Mouse (Mus musculus): ENCODE results near the gene Cnnm1. TPM values are rescaled to one million over a fixed set of nuclear protein-coding genes. Genes with fewer than 3 reads are reported as not detected.
A peak's percentile ranks its signal among the peaks of the same experiment; 100 is the strongest.
"Not testable (repeated sequence)": the region's sequence is repeated elsewhere in the genome, so short reads cannot be mapped to it uniquely, and the experiment has no call there.

Cnnm1 gene
- polyA plus RNA-seq, 1 experiment from 2014 or later: 0.91 TPM

DNA sequence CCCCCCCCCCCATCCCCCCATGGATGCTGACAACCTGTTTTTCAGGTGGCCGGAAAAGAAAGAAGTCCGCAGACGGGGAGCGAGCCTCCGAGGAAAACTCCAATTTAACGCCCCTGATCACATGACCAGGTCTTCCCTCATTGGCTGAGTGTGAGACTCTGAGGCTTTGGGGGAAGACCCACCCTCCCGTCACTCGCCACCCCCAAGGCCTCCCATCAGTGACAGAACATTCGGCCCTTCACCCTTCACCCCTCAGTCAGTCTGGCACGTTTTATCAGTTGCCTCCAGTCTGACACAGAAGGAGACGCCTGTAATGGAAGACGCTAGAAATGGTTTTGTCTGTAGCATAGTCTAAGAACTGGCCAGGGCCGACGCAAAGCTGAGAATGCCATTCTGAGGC, 54.7 kb downstream of the Cnnm1 start:
- Histone ChIP-seq H3K27ac (no peak overlapping the region), H3K4me2 (replicated peaks) (peak overlapping the region; percentile 64), H3K9me3 (no peaks in the 10 kb centered on the region), H3K27me3 (replicated peaks) (no peaks in the 10 kb centered on the region), H3K4me1 (0 out of 2 replicates have a peak, but pooled peaks cover 2% of the 10 kb centered on the region), H3K9ac (peak overlapping the region; percentile 38; the same call in 1 of the 2 replicates), H3K4me3 (peak overlapping the region; percentile 23), H3K36me3 (peaks cover 9% of the 10 kb centered on the region)
- peak; percentile 48; the same call in 1 of the 2 replicates for ATAC-seq (ENCODE audit: low FRiP score, low read depth)
- WGBS: 13% methylated on average over 14 of the region's 14 CpGs

DNA sequence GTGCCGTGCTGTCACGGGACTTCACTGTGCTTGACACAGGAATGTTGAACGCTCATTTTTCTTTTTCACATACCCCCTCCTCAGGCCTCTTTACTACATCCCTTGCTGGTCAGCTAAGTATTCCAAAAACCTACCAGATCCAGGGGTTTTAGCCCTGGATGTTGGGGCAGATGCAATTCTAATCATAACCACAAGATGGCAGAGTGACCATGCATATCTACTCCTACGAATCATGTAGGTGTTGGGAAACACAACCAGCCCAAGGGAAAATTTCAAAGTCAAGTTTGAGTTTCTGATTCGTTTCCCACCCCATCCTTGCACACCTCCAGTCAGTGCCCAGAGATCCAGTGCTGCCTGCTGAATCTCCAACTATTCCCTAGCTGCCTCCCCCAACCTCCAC, 55.6 kb downstream of the Cnnm1 start:
- no peak overlapping the region for H3K9ac ChIP-seq
- H3K9me3 ChIP-seq: no peaks in the 10 kb centered on the region
- H3K4me1 ChIP-seq: 0 out of 2 replicates have a peak, but pooled peaks cover 2% of the 10 kb centered on the region
- 21% methylated on average over 5 of the region's 5 CpGs for WGBS
- no peak overlapping the region for H3K4me2 ChIP-seq (replicated peaks)
- no peak overlapping the region for H3K4me3 ChIP-seq
- no peaks in the 10 kb centered on the region for H3K27me3 ChIP-seq (replicated peaks)
- H3K27ac ChIP-seq: no peak overlapping the region
- peaks cover 18% of the 10 kb centered on the region for H3K36me3 ChIP-seq
- no peak for ATAC-seq (ENCODE audit: low FRiP score, low read depth)

DNA sequence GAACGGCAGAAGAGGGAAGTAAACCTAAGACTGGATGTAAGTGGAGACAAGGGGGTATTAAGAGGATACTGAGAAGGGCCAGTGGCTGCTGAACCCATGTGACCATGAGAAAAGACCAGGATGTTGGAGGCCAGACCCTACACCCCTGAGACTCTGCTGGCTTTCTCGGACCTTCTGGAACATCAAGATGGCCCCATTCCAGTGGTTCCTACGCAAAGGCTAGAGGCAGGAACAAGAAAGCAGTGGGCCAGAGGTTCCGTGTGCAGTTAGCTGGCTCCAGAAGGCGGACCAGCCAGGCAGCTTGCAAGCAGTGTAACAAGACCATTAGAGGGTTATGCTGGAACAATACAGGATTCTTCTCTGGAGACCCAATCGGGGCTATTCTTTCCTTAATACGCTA, 57.2 kb downstream of the Cnnm1 start:
- H3K9ac ChIP-seq: no peak overlapping the region
- H3K4me1 ChIP-seq: 0 out of 2 replicates have a peak, but pooled peaks cover 2% of the 10 kb centered on the region
- H3K9me3 ChIP-seq: no peaks in the 10 kb centered on the region
- no peaks in the 10 kb centered on the region for H3K27me3 ChIP-seq (replicated peaks)
- WGBS: 83% methylated on average over 7 of the region's 7 CpGs
- ATAC-seq (ENCODE audit: low FRiP score, low read depth): no peak
- no peak overlapping the region for H3K4me3 ChIP-seq
- H3K27ac ChIP-seq: no peak overlapping the region
- H3K4me2 ChIP-seq (replicated peaks): no peak overlapping the region
- peaks cover 25% of the 10 kb centered on the region for H3K36me3 ChIP-seq

DNA sequence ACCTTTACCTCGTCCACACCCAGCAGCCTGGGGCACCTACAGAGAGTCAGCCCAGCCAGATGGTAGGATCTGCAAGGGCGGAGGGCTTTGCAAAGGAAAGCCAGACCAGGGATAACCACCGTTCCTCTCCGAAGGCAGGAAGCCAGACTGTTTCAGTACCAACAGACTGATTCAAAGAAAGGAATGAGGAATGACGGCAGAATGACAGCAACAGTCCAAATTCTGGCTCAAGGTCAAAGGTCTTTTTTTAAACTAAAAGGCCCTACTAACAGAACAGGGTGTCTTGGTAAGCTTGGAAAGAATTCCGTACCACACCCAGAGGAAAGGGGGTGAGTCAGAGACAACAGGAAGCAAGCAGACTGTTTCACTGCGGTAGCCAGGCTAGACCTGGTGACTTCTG, 58.6 kb downstream of the Cnnm1 start:
- no peaks in the 10 kb centered on the region for H3K27me3 ChIP-seq (replicated peaks)
- no peak for ATAC-seq (ENCODE audit: low FRiP score, low read depth)
- 90% methylated on average over 7 of the region's 7 CpGs for WGBS
- H3K4me2 ChIP-seq (replicated peaks): no peak overlapping the region
- H3K27ac ChIP-seq: no peak overlapping the region
- no peak overlapping the region for H3K4me3 ChIP-seq
- no peaks in the 10 kb centered on the region for H3K9me3 ChIP-seq
- peaks cover 31% of the 10 kb centered on the region for H3K36me3 ChIP-seq
- H3K4me1 ChIP-seq: 0 out of 2 replicates have a peak, but pooled peaks cover 2% of the 10 kb centered on the region
- H3K9ac ChIP-seq: no peak overlapping the region

DNA sequence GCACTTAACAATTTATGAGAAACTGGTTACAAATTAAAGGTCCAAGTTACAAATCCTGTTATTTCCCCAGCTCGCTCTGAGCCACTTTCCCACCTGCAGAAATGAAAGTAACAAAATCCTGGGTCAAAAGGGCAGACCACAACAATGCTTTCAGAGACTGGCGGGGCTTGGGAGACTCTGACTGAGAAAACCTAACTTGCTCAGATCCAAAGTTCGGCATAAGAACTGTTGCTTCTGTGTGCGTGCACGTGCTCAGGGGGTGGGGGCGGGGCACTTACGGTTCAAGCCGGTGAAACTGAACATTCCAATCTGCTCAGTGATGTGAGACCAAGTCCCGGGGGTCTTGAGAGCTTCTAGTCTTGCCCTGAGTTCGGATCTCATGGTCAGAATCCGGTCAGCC, 62.4 kb downstream of the Cnnm1 start:
- Histone ChIP-seq H3K4me3 (no peak overlapping the region), H3K9me3 (no peaks in the 10 kb centered on the region), H3K27me3 (replicated peaks) (no peaks in the 10 kb centered on the region), H3K9ac (no peak overlapping the region), H3K4me1 (no peaks in the 10 kb centered on the region), H3K4me2 (replicated peaks) (no peak overlapping the region), H3K36me3 (peaks cover 59% of the 10 kb centered on the region), H3K27ac (no peak overlapping the region)
- ATAC-seq (ENCODE audit: low FRiP score, low read depth): no peak
- WGBS: 88% methylated on average over 11 of the region's 11 CpGs

DNA sequence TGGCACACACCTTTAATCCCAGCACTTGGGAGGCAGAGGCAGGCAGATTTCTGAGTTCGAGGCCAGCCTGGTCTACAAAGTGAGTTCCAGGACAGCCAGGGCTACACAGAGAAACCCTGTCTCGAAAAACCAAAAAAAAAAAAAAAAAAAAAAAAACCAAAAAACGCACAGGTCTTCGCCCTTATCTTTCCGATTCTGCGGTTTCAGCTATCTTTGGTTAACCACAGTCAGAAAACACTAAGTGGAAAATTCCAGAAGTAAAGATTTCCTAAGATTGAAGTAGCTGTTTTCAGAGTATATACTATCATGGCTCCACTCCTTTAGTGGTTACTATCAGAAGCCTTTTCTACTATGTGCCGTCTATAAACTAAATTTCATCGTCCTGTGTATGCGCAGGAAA, 63.4 kb downstream of the Cnnm1 start:
- H3K27ac ChIP-seq; H3K9ac ChIP-seq; H3K4me3 ChIP-seq; H3K9me3 ChIP-seq; H3K27me3 ChIP-seq (replicated peaks); H3K4me2 ChIP-seq (replicated peaks); H3K4me1 ChIP-seq; ATAC-seq (ENCODE audit: low FRiP score, low read depth): not testable (repeated sequence)
- H3K36me3 ChIP-seq: peaks cover 63% of the 10 kb centered on the region
- 90% methylated on average over 9 of the region's 9 CpGs for WGBS

DNA sequence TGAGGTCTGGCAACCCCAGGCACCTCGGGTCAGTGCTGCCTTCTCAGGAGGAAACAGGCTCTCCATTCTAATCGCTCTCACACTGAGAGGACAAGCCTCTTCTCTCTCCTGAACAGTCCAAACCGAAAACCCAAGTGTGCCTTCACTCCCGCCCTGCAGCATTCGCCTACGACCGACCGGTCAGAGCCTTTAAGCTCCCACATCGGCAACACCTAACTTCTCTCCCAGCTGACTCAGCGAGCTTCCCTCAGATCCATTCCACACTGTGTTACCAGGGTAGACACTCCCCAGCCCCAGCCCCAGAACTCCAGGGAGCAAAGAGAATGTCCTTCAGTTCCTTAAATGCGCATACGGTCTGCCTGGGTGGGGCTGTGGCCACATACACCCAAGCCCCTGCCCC, 65.2 kb downstream of the Cnnm1 start:
- Histone ChIP-seq H3K27ac (no peak overlapping the region), H3K9me3 (no peaks in the 10 kb centered on the region), H3K4me1 (no peaks in the 10 kb centered on the region), H3K27me3 (replicated peaks) (no peaks in the 10 kb centered on the region), H3K36me3 (peaks cover 64% of the 10 kb centered on the region), H3K4me3 (no peak overlapping the region), H3K9ac (no peak overlapping the region), H3K4me2 (replicated peaks) (no peak overlapping the region)
- ATAC-seq (ENCODE audit: low FRiP score, low read depth): no peak
- 89% methylated on average over 12 of the region's 12 CpGs for WGBS

DNA sequence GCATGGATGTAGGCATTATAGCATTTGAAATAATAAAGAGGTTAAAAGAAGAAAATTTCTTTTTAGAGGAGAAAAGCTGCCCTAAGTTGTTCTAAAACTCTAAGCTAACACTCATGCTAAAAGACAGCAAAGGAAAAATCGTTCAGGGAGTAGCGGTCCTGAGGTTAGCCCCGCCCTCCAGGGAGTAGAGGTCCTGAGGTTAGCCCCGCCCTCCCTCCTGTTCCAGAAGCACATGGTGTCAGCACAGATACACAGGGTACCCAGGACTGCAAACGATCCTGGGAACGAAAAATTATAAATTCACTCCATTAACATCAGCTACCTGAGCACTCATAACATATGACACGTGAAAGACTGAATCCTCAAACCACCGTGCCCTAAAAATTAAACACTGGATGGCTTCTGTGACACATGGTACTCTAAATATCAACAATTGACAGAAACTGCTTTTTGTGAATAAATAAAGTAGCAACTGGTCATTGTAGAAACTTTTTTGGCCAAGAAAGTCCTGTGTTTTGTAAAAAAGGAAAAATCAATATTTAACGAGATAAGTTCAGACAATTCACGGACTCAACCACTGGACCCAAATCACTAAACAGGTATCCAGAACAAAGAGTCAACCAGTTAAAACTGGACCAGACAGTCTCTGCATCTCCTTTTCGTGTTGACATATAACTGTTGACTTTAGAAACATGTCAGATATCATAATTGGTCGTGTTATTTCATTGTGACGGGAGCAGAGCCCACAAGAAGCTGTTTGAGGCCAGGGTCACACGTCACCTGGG, 70.4 kb downstream of the Cnnm1 start:
- no peaks in the 10 kb centered on the region for H3K9me3 ChIP-seq
- no peak for ATAC-seq (ENCODE audit: low FRiP score, low read depth)
- no peak overlapping the region for H3K4me3 ChIP-seq
- no peak overlapping the region for H3K9ac ChIP-seq
- H3K4me2 ChIP-seq (replicated peaks): no peak overlapping the region
- H3K27me3 ChIP-seq (replicated peaks): no peaks in the 10 kb centered on the region
- 95% methylated on average over 14 of the region's 14 CpGs for WGBS
- H3K27ac ChIP-seq: no peak overlapping the region
- H3K4me1 ChIP-seq: no peaks in the 10 kb centered on the region
- peaks cover 57% of the 10 kb centered on the region for H3K36me3 ChIP-seq

DNA sequence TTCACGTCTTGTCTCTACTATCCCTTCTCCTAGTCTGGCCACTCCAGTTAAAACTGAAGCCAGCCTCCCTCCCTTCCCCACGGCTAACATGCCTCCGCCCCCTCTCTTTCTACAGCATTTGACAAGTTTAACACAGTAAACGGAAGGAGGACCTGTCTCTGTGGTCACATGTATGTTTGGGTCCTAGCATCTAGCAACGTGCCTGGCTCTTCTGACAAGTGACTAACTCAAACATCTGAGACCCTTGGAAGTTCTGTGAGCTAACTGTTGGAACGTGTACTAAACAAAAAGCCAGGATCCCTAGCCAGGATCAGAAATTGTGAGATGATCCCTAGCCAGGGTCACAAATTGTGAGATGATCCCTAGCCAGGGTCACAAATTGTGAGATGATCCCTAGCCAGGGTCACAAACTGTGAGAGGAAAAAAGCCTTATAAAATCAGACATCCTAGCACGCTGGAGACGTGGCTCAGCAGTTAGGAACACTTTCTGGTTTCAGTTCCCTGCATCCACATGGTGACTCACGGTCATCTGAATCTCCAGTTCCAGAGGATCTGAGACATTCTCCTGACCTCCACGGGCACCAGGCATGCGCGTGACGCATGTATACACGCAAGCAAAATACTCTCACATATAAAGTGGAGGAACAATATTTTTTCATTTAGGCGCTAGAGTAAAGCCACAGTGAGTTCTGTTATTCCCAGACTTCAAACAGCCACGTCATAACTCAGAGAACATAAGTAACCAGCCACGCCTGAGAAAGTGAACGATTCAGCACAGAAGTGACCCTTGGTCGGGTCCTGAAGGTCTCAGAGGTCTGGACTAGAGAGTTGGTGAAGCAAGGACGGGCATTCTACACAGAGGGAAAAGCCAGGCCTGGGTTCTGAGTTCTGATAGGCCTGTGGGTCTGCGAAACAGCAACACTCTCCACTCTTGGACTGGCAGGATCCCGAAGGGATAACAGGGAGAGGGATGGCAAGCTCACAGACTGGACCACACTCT, 71.7 kb downstream of the Cnnm1 start:
- no peaks in the 10 kb centered on the region for H3K27me3 ChIP-seq (replicated peaks)
- H3K4me3 ChIP-seq: no peak overlapping the region
- no peak overlapping the region for H3K27ac ChIP-seq
- no peaks in the 10 kb centered on the region for H3K4me1 ChIP-seq
- no peak overlapping the region for H3K9ac ChIP-seq
- ATAC-seq (ENCODE audit: low FRiP score, low read depth): no peak
- H3K4me2 ChIP-seq (replicated peaks): no peak overlapping the region
- WGBS: 86% methylated on average over 22 of the region's 22 CpGs
- peaks cover 50% of the 10 kb centered on the region for H3K36me3 ChIP-seq
- no peaks in the 10 kb centered on the region for H3K9me3 ChIP-seq

DNA sequence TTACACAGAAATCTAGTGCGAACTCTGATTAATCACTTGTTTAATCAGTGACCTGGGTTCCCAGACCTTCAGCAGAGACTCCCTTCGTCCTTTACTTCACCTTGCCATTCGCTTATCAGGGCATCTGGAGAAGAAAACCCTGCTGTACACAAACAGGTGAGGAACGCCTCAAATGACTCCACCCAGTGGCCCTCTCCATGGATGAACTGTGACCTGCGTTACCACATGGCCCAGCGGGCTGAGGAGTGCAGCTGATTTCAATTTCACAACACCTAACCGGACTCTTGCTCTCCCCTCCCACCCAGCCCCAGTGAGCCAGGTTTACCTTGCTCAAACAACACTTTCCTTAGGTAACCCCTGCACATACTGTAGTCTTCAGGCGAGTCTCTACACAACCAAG, 73.6 kb downstream of the Cnnm1 start:
- ATAC-seq (ENCODE audit: low FRiP score, low read depth): no peak
- 97% methylated on average over 8 of the region's 8 CpGs for WGBS
- H3K36me3 ChIP-seq: peaks cover 37% of the 10 kb centered on the region

DNA sequence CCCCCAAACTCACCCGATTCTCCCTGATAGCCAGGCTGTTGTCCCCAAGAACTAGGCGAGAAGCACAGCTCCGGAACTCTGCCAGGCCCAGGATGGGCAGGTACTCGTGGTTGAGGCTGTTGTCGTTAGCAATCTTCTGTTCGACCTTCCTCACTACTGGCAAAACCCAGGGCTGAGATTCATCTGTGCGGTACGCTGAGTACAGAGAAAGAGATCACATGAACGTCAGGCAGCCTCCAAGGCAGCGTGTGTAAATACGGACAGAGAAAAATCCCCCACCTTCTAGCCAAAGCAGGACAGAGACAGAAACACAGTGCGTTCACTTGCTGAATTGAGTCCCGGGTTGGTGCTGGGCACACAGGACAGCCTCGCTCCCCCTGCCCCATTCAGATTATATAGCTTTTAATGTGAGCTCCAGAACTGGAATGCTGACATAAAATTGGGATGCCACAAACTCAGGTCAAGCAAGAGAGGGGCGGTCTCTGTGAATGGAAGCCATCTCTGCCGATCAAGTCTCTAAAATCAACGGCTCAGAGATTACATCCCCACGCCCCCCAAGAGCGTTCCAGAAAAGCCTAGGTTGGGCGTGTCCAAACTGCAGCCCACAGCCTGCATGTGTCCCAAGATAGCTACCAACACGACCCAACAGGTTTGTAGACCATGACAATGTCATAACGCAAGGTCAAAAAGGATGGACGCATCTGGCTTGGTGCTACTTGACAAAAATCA, 75.6 kb downstream of the Cnnm1 start:
- 97% methylated on average over 23 of the region's 23 CpGs for WGBS
- no peak overlapping the region for H3K27ac ChIP-seq
- no peaks in the 10 kb centered on the region for H3K27me3 ChIP-seq (replicated peaks)
- no peak for ATAC-seq (ENCODE audit: low FRiP score, low read depth)
- H3K4me3 ChIP-seq: no peak overlapping the region
- no peak overlapping the region for H3K9ac ChIP-seq
- H3K9me3 ChIP-seq: no peaks in the 10 kb centered on the region
- 0 out of 2 replicates have a peak, but pooled peaks cover 5% of the 10 kb centered on the region for H3K4me1 ChIP-seq
- H3K36me3 ChIP-seq: peaks cover 21% of the 10 kb centered on the region
- no peak overlapping the region for H3K4me2 ChIP-seq (replicated peaks)

More for the DNA sequence above, 73.6 kb downstream of the Cnnm1 start:
- Histone ChIP-seq H3K4me3 (no peak overlapping the region), H3K9ac (no peak overlapping the region), H3K4me2 (replicated peaks) (no peak overlapping the region), H3K4me1 (no peaks in the 10 kb centered on the region), H3K27me3 (replicated peaks) (no peaks in the 10 kb centered on the region), H3K27ac (no peak overlapping the region), H3K9me3 (no peaks in the 10 kb centered on the region)
